Mouse (Mus musculus) Patski (cell line): ENCODE measurements around the gene Rpl19. TPM values are rescaled to one million over a fixed set of nuclear protein-coding genes. Genes with fewer than 3 reads are reported as not detected.

Experiments
- ATAC-seq: fragments of 100-300 bp; one replicate; pipeline ENCODE4 v1.8.0; 2021
- CTCF ChIA-PET: fragments of 350-600 bp; sonication (Branson Sonifier 250); formaldehyde crosslinking; loops from one replicate; lab custom pipeline; 2022; ENCODE audit warnings: inconsistent platforms; lab: Charles Lee
- POLR2A ChIA-PET: fragments of 350-600 bp; sonication (Branson Sonifier 250); formaldehyde crosslinking; loops from one replicate; lab custom pipeline; 2022; ENCODE audit warnings: antibody characterized with exemption, inconsistent platforms; lab: Charles Lee
- DNase-seq: peaks from one replicate; pipeline ENCODE4 v3.0.0-alpha.2; 2011; ENCODE audit warnings: low read depth, low spot score
- H3K27me3 ChIP-seq: fragments of 371-371 bp; one replicate; pipeline ENCODE4 v1.5.1; 2021
- CTCF ChIP-seq: fragments of 100-300 bp; IDR thresholded peaks from one replicate; pipeline ENCODE4 v1.5.1; 2021
- in situ Hi-C: fragments of 300-500 bp; cut with MboI; formaldehyde crosslinking; loops from 3 replicates; pipeline ENCODE4 v1.11.1; 2018; ENCODE audit warnings: low pct_unique_long_range_greater_than_20kb, mixed read lengths
- polyA plus RNA-seq: library from polyadenylated mRNA; unstranded; gene quantifications from one replicate; pipeline ENCODE4 v1.2.3, GENCODE M21; 2021

Rpl19 gene
- polyA plus RNA-seq, 1 experiment from 2014 or later, result 1,363 TPM

- in situ Hi-C loops, result loop anchor here (5.0 kb wide), 3 partner anchors 50 to 190 kb away; partner anchors contain the start of gene Lasp1
- no peaks in the 10 kb centered on the region for H3K27me3 ChIP-seq
- CTCF ChIA-PET, result interaction anchor here (0.8 to 2.9 kb wide), 5 partner anchors 26 to 53 kb away, joined by 3 to 15 read pairs (median 3); no protein-coding TSS in a partner anchor
- POLR2A ChIA-PET, result interaction anchor here (1.0 kb wide), 1 partner anchor 10 kb away, joined by 3 read pairs; no protein-coding TSS in a partner anchor
- no peak for TF ChIP-seq CTCF
- ATAC-seq, result no peak
- no peak for DNase-seq
Measured at GRCm38 (mm10) chr11:97986738-97987465, 39.6 kb upstream of the Rpl19 start.

- in situ Hi-C loops, result loop anchor here (5.0 kb wide), 3 partner anchors 51 to 191 kb away; partner anchors contain the start of gene Lasp1
- no peaks in the 10 kb centered on the region for H3K27me3 ChIP-seq
- TF ChIP-seq CTCF, result peak; percentile 5
- DNase-seq (no peak), ATAC-seq (peak; percentile 60)
- POLR2A ChIA-PET, result interaction anchor here (1.0 kb wide), 2 partner anchors 11 to 34 kb away, joined by 3 to 5 read pairs; partner anchors contain the start of gene Cacnb1
- CTCF ChIA-PET, result interaction anchor here (0.7 to 2.1 kb wide), 15 partner anchors 18 to 194 kb away, joined by 3 to 15 read pairs (median 3); partner anchors contain the start of genes Cacnb1 and Fbxo47
Measured at GRCm38 (mm10) chr11:97987551-97988526, 38.7 kb upstream of the Rpl19 start.

DNA sequence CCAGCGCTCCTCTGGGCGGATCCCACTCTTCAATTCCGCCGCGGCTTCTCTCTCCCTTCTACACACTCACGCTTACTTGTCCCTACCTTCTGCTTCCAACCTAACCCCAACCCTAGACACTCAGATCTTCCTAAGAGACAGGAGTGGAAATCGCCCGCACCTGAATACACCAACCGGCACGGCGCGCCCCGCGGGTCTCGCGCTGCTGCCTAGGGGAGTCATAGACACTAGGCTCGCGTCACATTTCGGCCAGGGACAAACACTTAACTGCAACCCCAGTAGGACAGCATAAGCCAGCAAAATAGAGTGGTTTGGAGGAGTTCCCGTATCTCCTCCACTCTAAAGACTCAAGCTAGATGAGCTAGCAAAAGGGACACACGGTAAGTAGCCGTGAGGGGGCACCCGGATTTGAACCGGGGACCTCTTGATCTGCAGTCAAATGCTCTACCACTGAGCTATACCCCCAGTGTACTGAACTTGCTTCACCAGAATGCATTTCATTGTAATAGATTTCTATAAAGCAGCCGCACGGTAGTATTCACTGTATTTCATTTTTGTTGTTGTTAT is 37.9 kb upstream of the Rpl19 start:
- in situ Hi-C loops, result loop anchor here (5.0 kb wide), 3 partner anchors 51 to 191 kb away; partner anchors contain the start of gene Lasp1
- no peak for DNase-seq
- H3K27me3 ChIP-seq, result no peaks in the 10 kb centered on the region
- CTCF ChIA-PET, result interaction anchor here (0.8 to 2.1 kb wide), 11 partner anchors 18 to 194 kb away, joined by 3 to 15 read pairs (median 3); partner anchors contain the start of genes Cacnb1 and Fbxo47
- TF ChIP-seq CTCF, result no peak
- peak; percentile 45 for ATAC-seq
- POLR2A ChIA-PET, result interaction anchor here (1.0 to 1.1 kb wide), 2 partner anchors 33 to 38 kb away, joined by 4 to 5 read pairs; partner anchors contain the start of genes Cacnb1 and Rpl19

GRCm38 (mm10) chr11:97994539-97995100 is 31.9 kb upstream of the Rpl19 start:
- H3K27me3 ChIP-seq, result no peaks in the 10 kb centered on the region
- peak; percentile 89 for TF ChIP-seq CTCF
- ChIA-PET POLR2A (interaction anchor here (0.8 kb wide), 1 partner anchor 30 kb away, joined by 3 read pairs; no protein-coding TSS in a partner anchor), CTCF (interaction anchor here (1.1 to 1.6 kb wide), 3 partner anchors 8 to 12 kb away, joined by 3 to 6 read pairs (median 4); no protein-coding TSS in a partner anchor)
- ATAC-seq (no peak), DNase-seq (no peak)
- in situ Hi-C loops, result no loop called here

- H3K27me3 ChIP-seq, result no peaks in the 10 kb centered on the region
- ChIA-PET POLR2A (no interaction called here), CTCF (interaction anchor here (1.6 kb wide), 1 partner anchor 11 kb away, joined by 6 read pairs; no protein-coding TSS in a partner anchor)
- ATAC-seq (no peak), DNase-seq (no peak)
- no peak for TF ChIP-seq CTCF
- in situ Hi-C loops, result no loop called here
Measured at GRCm38 (mm10) chr11:97995564-97996288, 30.8 kb upstream of the Rpl19 start, which contains the start of gene Arl5c. Arl5c (minus strand) TSS chr11:97996181.

DNA sequence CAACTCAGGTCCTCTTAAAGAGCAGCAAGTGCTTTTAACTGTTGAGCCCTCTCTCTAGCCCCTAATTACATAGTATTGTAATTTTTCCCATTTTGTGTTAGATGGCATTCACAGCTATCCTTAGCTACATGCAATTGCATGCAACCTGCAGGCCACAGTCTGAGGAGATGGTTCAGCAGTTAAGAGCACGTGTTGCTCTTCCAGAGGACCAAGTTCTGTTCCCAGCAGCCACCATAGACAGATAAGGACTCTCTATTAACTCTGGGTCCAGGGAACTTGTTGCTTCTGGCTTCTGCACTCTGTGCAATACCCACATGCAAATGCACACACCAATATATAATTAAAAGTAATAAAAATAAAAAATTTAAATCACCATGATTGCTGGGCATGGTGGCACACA is 29.8 kb upstream of the Rpl19 start:
- TF ChIP-seq CTCF, result no peak

GRCm38 (mm10) chr11:97997387-97997960 is 29.0 kb upstream of the Rpl19 start:
- in situ Hi-C loops, result no loop called here
- ChIA-PET CTCF (no interaction called here), POLR2A (no interaction called here)
- H3K27me3 ChIP-seq, result no peaks in the 10 kb centered on the region
- ATAC-seq (no peak), DNase-seq (no peak)
- TF ChIP-seq CTCF, result no peak

More for the DNA sequence above, 29.8 kb upstream of the Rpl19 start:
- ATAC-seq (no peak), DNase-seq (no peak)
- ChIA-PET POLR2A (no interaction called here), CTCF (no interaction called here)
- in situ Hi-C loops, result no loop called here
- no peaks in the 10 kb centered on the region for H3K27me3 ChIP-seq

GRCm38 (mm10) chr11:97998074-97998793 is 28.3 kb upstream of the Rpl19 start:
- DNase-seq (no peak), ATAC-seq (no peak)
- POLR2A ChIA-PET, result interaction anchor here (0.6 kb wide), 1 partner anchor 66 kb away, joined by 3 read pairs; no protein-coding TSS in a partner anchor
- in situ Hi-C loops, result no loop called here
- H3K27me3 ChIP-seq, result no peaks in the 10 kb centered on the region
- CTCF ChIA-PET, result no interaction called here
- no peak for TF ChIP-seq CTCF
